Mouse (Mus musculus): ENCODE data around the gene Plau.

The Plau gene

DNA sequence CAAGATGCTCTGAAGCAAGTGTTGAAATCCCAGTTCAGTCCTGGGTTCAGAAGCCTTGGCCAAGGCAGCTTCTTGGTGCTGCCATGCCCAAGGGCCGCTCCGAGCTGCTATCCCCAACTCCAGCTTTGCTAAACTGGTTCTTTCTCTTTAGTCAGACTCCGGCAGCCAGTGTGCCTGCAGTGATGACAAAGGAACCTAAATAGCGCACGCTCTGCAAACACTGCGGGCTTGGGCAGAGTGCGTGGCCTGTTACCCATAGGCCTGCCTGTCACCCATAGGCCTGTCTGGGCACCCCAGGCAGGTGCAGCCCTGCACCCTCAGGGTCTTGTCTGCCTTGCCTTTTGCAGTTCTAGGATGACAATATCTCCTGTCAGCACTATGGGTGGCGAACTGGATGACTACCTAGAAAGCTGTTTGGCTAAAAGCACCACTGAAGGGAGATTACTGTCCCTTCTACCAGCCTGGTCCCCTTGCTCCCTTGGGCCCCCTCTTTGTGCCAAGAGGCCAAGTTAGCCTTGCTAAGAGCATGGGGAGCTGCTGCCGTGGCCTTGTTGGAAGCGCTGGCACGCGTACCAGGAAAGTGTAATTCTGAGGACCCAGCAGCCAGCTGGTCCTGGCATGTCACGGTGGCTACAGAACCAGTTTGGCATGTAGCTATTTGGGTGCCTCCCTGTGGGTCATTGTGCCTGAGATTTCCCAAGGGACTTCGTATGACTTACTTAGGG lies 30.2 kb upstream of the Plau start:
- peak; percentile 81 for DNase-seq (ENCODE audit: low spot score)

DNA sequence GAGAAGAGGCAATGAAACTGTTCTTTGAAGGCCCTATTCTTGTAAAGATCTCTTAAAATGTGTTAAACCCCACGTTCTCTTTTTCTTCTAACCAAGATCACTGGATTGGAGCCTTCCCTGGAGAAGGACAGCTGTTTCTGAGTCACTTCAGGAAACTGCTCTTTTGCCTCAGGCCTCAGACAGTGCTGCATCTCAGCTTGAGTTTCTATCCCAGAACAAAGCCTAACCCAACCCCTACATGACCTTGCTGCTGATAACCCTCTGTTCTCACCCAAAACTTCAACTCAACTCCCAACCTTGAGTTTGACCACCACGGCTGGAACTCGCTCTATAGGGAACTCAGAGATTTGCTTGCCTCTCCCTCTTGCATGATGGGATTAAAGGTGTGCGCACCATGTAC lies 27.1 kb upstream of the Plau start:
- DNase-seq (ENCODE audit: low spot score), result no peak

GRCm38 (mm10) chr14:20809820-20810219 lies 26.6 kb upstream of the Plau start:
- DNase-seq (ENCODE audit: low spot score), result no peak

DNA sequence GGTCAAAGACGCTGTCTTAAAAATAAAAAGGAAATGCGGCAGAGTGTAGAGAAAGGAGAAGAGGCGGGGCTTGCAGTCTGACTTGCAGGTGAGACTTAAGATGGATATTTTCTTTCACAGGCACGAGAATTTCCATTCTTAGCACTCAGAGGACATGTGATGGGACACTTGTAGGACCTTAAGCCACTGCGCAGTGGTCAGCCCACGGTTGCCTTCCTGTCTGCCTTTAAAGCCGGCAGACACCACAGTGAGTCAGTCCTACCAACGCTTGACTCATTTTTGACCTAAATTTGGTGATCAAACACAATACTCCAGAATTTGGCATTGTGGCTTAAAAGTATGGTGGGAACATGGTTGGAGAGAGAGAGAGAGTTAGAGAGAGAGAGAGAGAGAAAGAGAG lies 25.2 kb upstream of the Plau start:
- no peak for DNase-seq (ENCODE audit: low spot score)

DNA sequence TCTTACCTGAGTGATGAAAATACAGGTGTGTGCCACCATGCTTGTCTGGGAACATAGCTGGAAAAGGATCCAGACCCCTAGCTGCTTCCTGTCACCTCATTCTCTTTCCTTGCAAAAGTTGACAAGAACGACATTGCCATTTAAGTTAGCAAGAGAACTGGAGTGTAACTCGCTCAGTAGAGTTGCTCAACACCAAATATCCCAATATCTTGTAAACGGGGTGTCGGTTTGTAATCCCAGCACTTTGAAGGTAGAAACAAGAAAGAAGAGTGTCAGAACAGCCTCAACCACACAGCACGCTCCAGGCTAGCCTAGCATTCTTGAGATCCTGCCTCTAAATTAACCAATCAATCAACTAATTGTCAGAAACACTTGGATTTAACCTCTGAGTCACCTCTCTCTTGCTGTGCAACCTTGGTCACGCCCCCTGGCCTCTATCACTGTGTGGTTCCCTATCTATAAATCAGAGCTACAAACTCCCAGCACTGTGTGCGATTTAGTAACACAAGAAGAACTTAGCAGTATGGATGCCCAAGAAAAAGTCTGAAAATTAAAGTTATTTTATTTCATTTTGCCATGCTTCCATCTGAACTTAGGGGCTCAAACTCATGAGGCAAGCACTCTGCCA lies 24.6 kb upstream of the Plau start:
- no peak for DNase-seq (ENCODE audit: low spot score)

DNA sequence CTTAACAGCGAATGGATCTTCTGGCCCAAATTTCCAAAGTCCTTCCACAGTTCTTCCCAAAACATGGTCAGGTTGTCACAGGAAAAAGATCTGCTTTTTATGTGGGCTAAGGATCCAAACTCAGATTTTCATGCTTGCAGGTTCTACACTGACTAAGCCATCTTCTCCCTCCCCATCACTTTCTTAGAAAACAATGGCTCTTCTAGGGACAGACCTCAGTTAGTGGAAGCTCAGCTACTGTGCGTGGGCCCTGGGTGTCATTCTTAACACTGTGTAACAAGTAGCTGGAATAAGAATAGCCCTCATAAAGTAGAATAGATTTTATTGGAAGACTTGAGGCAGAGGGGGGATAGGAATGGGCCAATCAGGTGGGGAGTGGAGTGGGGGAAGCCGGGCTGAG lies 21.0 kb upstream of the Plau start:
- DNase-seq (ENCODE audit: low spot score), result no peak

- no peak for DNase-seq (ENCODE audit: low spot score)
These were observed 11.9 kb upstream of the Plau start for GRCm38 (mm10) chr14:20824517-20824916.

DNA sequence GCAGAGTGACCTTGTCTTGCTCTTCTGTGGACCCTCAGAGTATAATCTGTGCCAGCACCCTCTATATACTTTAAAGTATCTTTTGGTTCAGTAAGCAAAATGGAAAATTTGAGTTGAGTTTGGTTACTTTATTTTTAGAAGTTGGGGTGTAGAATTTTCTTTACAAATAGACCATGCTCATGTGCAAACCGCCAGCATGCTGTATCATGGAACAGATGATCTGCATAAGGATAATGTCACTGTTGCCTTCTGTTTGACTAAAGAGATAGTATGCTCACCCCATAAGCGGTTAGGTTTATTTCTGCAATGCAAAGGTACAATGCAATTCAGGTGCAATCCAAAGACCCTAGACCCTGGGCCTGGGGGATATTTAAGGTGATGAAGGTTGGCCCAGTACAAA lies 10.9 kb upstream of the Plau start:
- DNase-seq (ENCODE audit: low spot score), result no peak

DNA sequence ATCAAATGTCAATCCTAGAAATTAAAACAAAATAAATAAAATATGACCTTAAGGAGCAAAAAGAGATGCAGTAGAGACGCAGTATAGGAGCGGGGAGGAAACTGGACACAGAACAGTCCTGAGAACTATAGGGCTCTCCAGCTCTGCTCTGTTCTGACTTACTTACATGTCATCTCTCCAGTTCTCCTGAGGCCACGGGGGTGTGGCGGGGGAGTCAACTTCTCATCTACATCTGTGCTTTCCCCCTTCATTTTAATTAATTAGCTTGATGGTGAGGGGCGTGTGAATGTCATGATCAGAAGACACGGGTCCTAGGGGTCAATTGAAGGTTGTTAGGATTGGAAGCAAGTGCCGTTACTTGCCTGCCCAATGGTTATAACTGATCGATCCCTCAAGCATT lies 9.4 kb upstream of the Plau start:
- DNase-seq (ENCODE audit: low spot score), result no peak

- no peak for DNase-seq (ENCODE audit: low spot score)
These were observed 9.0 kb upstream of the Plau start for GRCm38 (mm10) chr14:20827491-20827890.

DNA sequence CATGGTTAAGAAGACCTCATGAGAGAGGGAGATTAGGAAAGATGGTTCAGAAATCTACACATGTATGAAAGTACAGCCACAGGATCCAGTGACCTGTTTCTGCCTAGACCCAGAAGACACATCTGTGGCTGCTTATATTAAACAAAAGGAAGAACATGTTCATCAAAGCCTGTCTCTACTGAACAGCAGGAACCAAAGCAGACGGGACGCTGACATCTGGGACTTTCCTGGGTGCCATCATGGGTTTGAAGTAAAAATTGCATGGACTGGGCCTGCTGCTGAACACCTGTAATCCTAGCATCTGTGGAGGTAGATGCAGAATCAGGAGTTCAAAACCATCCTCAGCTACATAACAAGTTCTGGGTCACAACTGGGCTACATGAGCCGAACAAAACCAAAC lies 7.9 kb upstream of the Plau start:
- no peak for DNase-seq (ENCODE audit: low spot score)

DNA sequence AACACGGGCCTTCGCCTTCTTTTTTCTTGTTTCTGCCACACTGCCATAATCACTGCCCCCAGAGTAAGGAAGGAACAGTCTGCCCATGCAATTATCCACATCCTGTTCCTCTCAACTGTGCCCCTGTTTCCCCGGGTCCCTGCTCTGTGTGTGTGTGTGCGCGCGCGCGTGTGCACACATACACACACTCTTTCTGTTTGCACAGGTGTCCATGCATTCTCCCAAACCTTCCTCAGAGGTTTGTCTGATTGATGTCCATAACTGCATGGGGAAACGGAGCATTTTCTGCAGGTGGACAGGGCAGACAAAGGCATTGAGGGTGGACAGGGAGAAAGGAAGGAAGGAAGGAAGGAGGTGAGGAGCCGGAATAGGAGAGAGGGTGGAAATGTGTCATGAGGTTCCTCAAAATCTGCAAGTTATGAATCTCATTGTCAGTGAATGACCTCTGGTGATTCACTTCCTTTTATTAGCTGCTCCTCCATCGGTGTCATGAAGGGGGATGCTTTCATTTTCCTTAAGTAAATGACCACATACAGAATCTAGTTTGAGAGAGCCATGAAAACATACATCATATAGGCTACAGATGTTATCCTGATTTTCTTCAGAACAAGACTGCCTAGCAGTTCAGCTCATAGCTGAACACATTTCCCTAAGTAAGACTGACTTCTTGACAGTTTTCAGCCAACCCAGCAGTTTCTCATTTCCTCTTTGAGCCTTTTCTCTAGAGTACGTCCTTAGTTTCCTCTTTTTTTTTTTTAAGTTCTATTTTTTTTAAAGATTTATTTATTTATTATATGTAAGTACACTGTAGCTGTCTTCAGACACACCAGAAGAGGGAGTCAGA lies 6.7 kb upstream of the Plau start:
- no peak for DNase-seq (ENCODE audit: low spot score)

- DNase-seq (ENCODE audit: low spot score), result no peak
These were observed 5.1 kb upstream of the Plau start for GRCm38 (mm10) chr14:20831141-20831910.

- no peak for DNase-seq (ENCODE audit: low spot score)
These were observed 4.5 kb upstream of the Plau start for GRCm38 (mm10) chr14:20831915-20832314.

DNA sequence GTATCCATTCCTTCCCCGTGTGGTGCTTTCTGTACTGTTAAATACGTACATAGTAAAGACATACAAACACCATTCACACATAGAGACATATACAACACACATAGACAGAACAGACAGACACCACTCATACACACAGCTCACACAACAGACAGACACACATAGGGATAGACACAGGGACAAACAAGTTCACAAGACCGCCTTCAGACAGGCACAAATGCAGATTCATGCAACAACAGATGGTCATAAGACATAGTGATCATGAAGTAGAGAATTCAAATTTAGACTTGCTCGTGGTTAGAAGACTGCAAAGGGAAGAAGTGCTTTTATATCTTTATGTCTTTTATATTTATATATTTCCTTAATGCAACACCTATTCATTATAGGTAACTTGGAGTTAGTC lies 2.9 kb upstream of the Plau start:
- no peak for DNase-seq (ENCODE audit: low spot score)

GRCm38 (mm10) chr14:20834136-20834535 lies 2.3 kb upstream of the Plau start:
- no peak for DNase-seq (ENCODE audit: low spot score)

- DNase-seq (ENCODE audit: low spot score), result no peak
These were observed 481 bp downstream of the Plau start for GRCm38 (mm10) chr14:20836905-20837376.

GRCm38 (mm10) chr14:20837681-20838080 lies 1.2 kb downstream of the Plau start:
- DNase-seq (ENCODE audit: low spot score), result no peak

GRCm38 (mm10) chr14:20841526-20841925 lies 5.1 kb downstream of the Plau start:
- DNase-seq (ENCODE audit: low spot score), result no peak

DNA sequence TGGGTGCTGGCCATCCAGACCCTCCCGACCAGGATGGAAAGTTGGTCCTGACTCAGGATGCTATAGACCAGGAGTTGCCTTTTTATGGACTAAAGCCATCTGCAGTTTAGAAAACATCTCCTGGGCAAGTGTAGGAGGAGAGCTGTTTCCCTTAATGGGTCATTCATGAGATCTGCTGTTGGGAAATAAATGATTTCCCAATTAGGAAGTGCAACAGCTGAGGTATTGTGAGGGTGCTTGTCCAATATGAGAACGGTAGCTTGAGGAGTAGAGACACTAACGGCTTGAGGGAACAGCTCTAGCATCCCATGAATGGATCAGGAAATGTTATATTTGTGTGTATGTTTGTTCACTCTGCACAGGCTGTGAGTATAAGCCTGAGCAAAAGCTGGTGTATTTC lies 6.2 kb downstream of the Plau start:
- DNase-seq (ENCODE audit: low spot score), result no peak

GRCm38 (mm10) chr14:20844126-20844525 lies 7.7 kb downstream of the Plau start:
- no peak for DNase-seq (ENCODE audit: low spot score)
